Mouse (Mus musculus): ENCODE data around the gene Lhcgr. TPM values are rescaled to one million over a fixed set of nuclear protein-coding genes. Genes with fewer than 3 reads are reported as not detected.
A peak's percentile ranks its signal among the peaks of the same experiment; 100 is the strongest.
"Not testable (repeated sequence)": the region's sequence is repeated elsewhere in the genome, so short reads cannot be mapped to it uniquely, and the experiment has no call there.

Gene Lhcgr
- polyA plus RNA-seq (2012; rRNA removed): 0.09 and 0.13 TPM in 2 replicates

DNA sequence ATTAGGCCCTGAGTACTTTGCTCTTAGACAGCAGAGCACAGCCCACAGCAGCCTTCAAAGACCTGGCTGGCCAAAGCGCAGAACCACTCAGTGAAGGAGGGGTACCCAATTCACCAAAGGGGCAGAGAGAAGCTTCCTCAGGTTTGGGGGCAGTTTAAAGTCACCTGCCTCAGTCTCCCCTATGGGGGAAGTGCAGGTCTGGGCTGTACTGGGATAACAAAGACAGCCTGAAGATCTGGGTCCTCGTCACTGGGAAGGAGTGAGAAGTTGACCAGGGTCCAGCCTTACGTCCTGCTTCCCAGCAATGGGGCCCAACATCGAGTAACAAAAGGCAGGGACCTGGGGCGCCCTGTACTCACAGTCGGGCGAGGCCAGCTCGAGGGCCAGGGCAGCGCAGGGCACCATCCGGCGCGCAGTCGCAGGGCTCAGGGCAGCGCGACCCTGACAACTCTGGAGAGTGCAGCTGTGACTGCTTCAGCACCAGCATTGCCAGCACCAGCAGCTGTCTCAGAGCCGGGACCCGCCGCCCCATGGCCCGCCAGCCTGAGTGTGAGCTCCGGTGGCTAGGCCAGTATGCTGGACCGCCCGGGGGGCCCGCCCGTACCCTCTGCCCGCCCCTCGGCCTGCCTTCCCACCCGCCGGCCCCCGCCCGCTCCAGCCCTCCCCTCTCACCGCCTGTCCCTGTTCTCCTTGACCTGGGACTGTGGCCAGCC is at the start of gene Lhcgr:
Gene Lhcgr, minus strand, starts transcription at position 551 of the 713 bp plus-strand sequence.
- TF ChIP-seq CTCF (IDR thresholded peaks at IDR 0.05; ENCODE audit: extremely low read depth, insufficient read depth, low read length) (no peak), POLR2A (IDR thresholded peaks at IDR 0.05; ENCODE audit: extremely low read depth, insufficient read depth, low read length) (no peak)
- H3K4me1 ChIP-seq (ENCODE audit: control insufficient read depth, insufficient read depth, low read length): no peaks in the 10 kb centered on the region
- H3K4me3 ChIP-seq (ENCODE audit: insufficient read depth, low read length): no peak within 1 kb of the TSS
- H3K27ac ChIP-seq (ENCODE audit: insufficient read depth, low read length): no peak within 1 kb of the TSS

DNA sequence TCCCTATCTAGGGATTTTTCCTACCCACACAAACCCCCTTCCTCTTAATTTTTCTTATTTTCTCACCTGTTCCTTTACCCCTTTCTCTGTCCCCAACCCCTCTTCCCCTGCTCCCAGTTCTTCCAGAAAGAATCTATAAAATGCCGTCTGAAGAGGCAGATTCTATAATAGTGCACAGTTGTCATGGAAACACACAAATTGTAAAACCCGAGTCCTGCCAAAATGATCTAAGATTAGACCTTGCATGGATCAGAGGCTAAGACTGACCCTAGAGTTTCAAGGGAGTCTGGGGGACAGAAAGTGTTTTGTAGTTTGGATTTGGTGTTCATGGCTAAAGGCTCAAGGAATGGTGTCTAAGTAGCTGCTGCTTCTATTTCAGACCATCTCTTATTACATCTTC is 25.8 kb upstream of the Lhcgr start:
- no peak overlapping the region for H3K4me3 ChIP-seq (ENCODE audit: insufficient read depth, low read length)
- H3K4me1 ChIP-seq (ENCODE audit: control insufficient read depth, insufficient read depth, low read length): peaks cover 1% of the 10 kb centered on the region; the same call in 1 of the 2 replicates
- TF ChIP-seq CTCF (IDR thresholded peaks at IDR 0.05; ENCODE audit: extremely low read depth, insufficient read depth, low read length) (no peak), POLR2A (IDR thresholded peaks at IDR 0.05; ENCODE audit: extremely low read depth, insufficient read depth, low read length) (no peak)
- peak overlapping the region; percentile 17; the same call in 1 of the 2 replicates for H3K27ac ChIP-seq (ENCODE audit: insufficient read depth, low read length)

DNA sequence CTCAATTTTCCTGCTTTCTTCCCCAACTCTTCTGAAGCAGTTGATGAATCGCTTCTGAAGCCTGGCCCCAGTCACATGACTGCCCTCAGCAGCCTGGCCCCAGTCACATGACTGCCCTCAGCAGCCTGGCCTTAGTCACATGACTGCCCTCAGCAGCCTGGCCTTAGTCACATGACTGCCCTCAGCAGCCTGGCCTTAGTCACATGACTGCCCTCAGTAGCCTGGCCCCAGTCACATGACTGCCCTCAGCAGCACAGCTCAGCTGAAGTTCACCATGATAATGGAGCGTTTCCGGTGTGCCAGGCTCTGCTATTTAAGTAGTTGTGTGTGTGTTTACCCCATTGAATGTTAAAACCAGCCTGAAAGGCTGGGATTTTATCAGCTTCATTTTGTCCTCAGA is 21.2 kb upstream of the Lhcgr start:
- not testable (repeated sequence) for H3K4me3 ChIP-seq (ENCODE audit: insufficient read depth, low read length); H3K4me1 ChIP-seq (ENCODE audit: control insufficient read depth, insufficient read depth, low read length); H3K27ac ChIP-seq (ENCODE audit: insufficient read depth, low read length)

GRCm38 (mm10) chr17:88810807-88811206 is 19.0 kb upstream of the Lhcgr start:
- H3K4me1 ChIP-seq (ENCODE audit: control insufficient read depth, insufficient read depth, low read length): no peaks in the 10 kb centered on the region
- H3K27ac ChIP-seq (ENCODE audit: insufficient read depth, low read length): no peak overlapping the region
- no peak for TF ChIP-seq CTCF (IDR thresholded peaks at IDR 0.05; ENCODE audit: extremely low read depth, insufficient read depth, low read length)
- TF ChIP-seq POLR2A (IDR thresholded peaks at IDR 0.05; ENCODE audit: extremely low read depth, insufficient read depth, low read length): no peak
- no peak overlapping the region for H3K4me3 ChIP-seq (ENCODE audit: insufficient read depth, low read length)

- Histone ChIP-seq H3K4me1 (ENCODE audit: control insufficient read depth, insufficient read depth, low read length) (no peaks in the 10 kb centered on the region), H3K4me3 (ENCODE audit: insufficient read depth, low read length) (no peak overlapping the region), H3K27ac (ENCODE audit: insufficient read depth, low read length) (no peak overlapping the region)
- TF ChIP-seq POLR2A (IDR thresholded peaks at IDR 0.05; ENCODE audit: extremely low read depth, insufficient read depth, low read length): no peak
Measured at GRCm38 (mm10) chr17:88806421-88806820, 14.6 kb upstream of the Lhcgr start.

DNA sequence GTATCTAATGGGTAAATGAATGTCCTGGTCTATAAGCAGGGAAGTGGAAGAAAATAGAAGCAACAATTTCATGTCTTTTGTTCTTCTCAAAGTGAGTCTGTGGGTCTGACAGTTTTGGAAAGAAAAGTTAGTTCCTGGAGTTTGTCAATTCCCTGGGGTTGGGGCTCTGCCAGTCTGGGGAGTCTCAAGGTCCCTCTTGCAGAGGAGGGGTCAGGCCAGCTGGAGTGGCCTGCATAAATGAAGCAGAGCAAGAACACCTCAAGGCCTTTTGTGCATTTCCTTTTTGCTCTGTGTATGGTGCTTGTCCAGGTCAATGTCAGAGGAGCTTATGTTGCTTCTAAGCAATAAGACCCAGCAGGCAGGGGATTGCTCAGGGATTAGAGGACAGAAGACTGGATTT is 11.7 kb upstream of the Lhcgr start:
- no peak overlapping the region for H3K4me3 ChIP-seq (ENCODE audit: insufficient read depth, low read length)
- no peak overlapping the region for H3K27ac ChIP-seq (ENCODE audit: insufficient read depth, low read length)
- no peak for TF ChIP-seq POLR2A (IDR thresholded peaks at IDR 0.05; ENCODE audit: extremely low read depth, insufficient read depth, low read length)
- no peak for TF ChIP-seq CTCF (IDR thresholded peaks at IDR 0.05; ENCODE audit: extremely low read depth, insufficient read depth, low read length)
- H3K4me1 ChIP-seq (ENCODE audit: control insufficient read depth, insufficient read depth, low read length): no peaks in the 10 kb centered on the region

DNA sequence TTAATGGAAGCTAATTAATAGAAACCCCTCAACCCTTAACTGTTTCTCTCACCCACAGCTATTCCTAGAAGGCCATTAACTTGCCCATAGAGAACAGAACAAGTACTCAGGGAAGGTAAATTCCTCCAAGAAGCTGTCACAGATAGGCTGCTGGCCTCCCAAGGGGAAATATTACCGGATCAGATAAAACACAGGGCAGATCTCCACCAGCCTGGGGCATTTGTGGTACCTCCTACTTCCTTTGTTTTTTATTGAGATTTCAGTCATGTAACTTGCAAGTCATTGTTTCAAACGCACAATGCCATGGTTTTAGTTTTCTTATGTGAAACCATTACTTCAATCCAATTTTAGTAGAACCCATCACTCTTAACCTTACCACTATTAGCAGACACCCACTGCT is 1.1 kb downstream of the Lhcgr start:
- Histone ChIP-seq H3K4me1 (ENCODE audit: control insufficient read depth, insufficient read depth, low read length) (no peaks in the 10 kb centered on the region), H3K4me3 (ENCODE audit: insufficient read depth, low read length) (no peak overlapping the region), H3K27ac (ENCODE audit: insufficient read depth, low read length) (no peak overlapping the region)
- TF ChIP-seq POLR2A (IDR thresholded peaks at IDR 0.05; ENCODE audit: extremely low read depth, insufficient read depth, low read length) (no peak), CTCF (IDR thresholded peaks at IDR 0.05; ENCODE audit: extremely low read depth, insufficient read depth, low read length) (no peak)

GRCm38 (mm10) chr17:88788392-88788791 is 3.4 kb downstream of the Lhcgr start:
- TF ChIP-seq CTCF (IDR thresholded peaks at IDR 0.05; ENCODE audit: extremely low read depth, insufficient read depth, low read length) (no peak), POLR2A (IDR thresholded peaks at IDR 0.05; ENCODE audit: extremely low read depth, insufficient read depth, low read length) (no peak)
- no peak overlapping the region for H3K4me3 ChIP-seq (ENCODE audit: insufficient read depth, low read length)
- no peak overlapping the region for H3K27ac ChIP-seq (ENCODE audit: insufficient read depth, low read length)
- no peaks in the 10 kb centered on the region for H3K4me1 ChIP-seq (ENCODE audit: control insufficient read depth, insufficient read depth, low read length)

- no peak overlapping the region for H3K27ac ChIP-seq (ENCODE audit: insufficient read depth, low read length)
- no peaks in the 10 kb centered on the region for H3K4me1 ChIP-seq (ENCODE audit: control insufficient read depth, insufficient read depth, low read length)
- TF ChIP-seq CTCF (IDR thresholded peaks at IDR 0.05; ENCODE audit: extremely low read depth, insufficient read depth, low read length) (peak; percentile 25; the same call in 1 of the 2 replicates), POLR2A (IDR thresholded peaks at IDR 0.05; ENCODE audit: extremely low read depth, insufficient read depth, low read length) (no peak)
- H3K4me3 ChIP-seq (ENCODE audit: insufficient read depth, low read length): no peak overlapping the region
Measured at GRCm38 (mm10) chr17:88786881-88787280, 4.9 kb downstream of the Lhcgr start.

GRCm38 (mm10) chr17:88786385-88786784 is 5.4 kb downstream of the Lhcgr start:
- TF ChIP-seq CTCF (IDR thresholded peaks at IDR 0.05; ENCODE audit: extremely low read depth, insufficient read depth, low read length) (no peak), POLR2A (IDR thresholded peaks at IDR 0.05; ENCODE audit: extremely low read depth, insufficient read depth, low read length) (no peak)
- H3K27ac ChIP-seq (ENCODE audit: insufficient read depth, low read length): no peak overlapping the region
- H3K4me1 ChIP-seq (ENCODE audit: control insufficient read depth, insufficient read depth, low read length): no peaks in the 10 kb centered on the region
- no peak overlapping the region for H3K4me3 ChIP-seq (ENCODE audit: insufficient read depth, low read length)

Data from cortical plate, adult 2 months (tissue).